Mouse (Mus musculus): Measurements from ENCODE around the gene Hs6st3. TPM values are rescaled to one million over a fixed set of nuclear protein-coding genes. Genes with fewer than 3 reads are reported as not detected.

The Hs6st3 gene
- total RNA-seq, 4 experiments from 2014 or later: 0.41 to 2.3 (median 1.0) TPM

- DNase-seq: no peak
Measured at GRCm38 (mm10) chr14:119813898-119814297, 675.8 kb downstream of the Hs6st3 start.

GRCm38 (mm10) chr14:119815616-119816015 is 677.5 kb downstream of the Hs6st3 start:
- peak; percentile 61 for DNase-seq

- DNase-seq: peak; percentile 37
Measured at GRCm38 (mm10) chr14:119820562-119820961, 682.4 kb downstream of the Hs6st3 start.

GRCm38 (mm10) chr14:119831165-119832011 is 693.2 kb downstream of the Hs6st3 start:
- no peak for DNase-seq

GRCm38 (mm10) chr14:119832012-119832325 is 693.8 kb downstream of the Hs6st3 start:
- no peak for DNase-seq

- no peak for DNase-seq
Measured at GRCm38 (mm10) chr14:119832940-119833339, 694.8 kb downstream of the Hs6st3 start.

GRCm38 (mm10) chr14:119834008-119834700 is 696.0 kb downstream of the Hs6st3 start:
- DNase-seq: no peak

- DNase-seq: no peak
Measured at GRCm38 (mm10) chr14:119836051-119836450, 697.9 kb downstream of the Hs6st3 start.

- no peak for DNase-seq
Measured at GRCm38 (mm10) chr14:119847540-119847939, 709.4 kb downstream of the Hs6st3 start.

GRCm38 (mm10) chr14:119848759-119849298 is 710.7 kb downstream of the Hs6st3 start:
- DNase-seq: no peak

- DNase-seq: no peak
Measured at GRCm38 (mm10) chr14:119849338-119849737, 711.2 kb downstream of the Hs6st3 start.

GRCm38 (mm10) chr14:119852139-119852538 is 714.0 kb downstream of the Hs6st3 start:
- no peak for DNase-seq

GRCm38 (mm10) chr14:119857338-119858291 is 719.5 kb downstream of the Hs6st3 start:
- DNase-seq: no peak

- no peak for DNase-seq
Measured at GRCm38 (mm10) chr14:119873617-119874016, 735.5 kb downstream of the Hs6st3 start.

- no peak for DNase-seq
Measured at GRCm38 (mm10) chr14:119892922-119893321, 754.8 kb downstream of the Hs6st3 start.

GRCm38 (mm10) chr14:119895097-119895496 is 757.0 kb downstream of the Hs6st3 start:
- DNase-seq: no peak

GRCm38 (mm10) chr14:119895765-119896465 is 757.8 kb downstream of the Hs6st3 start:
- no peak for DNase-seq

- peak; percentile 16 for DNase-seq
Measured at GRCm38 (mm10) chr14:119902486-119902885, 764.3 kb downstream of the Hs6st3 start.

GRCm38 (mm10) chr14:119908032-119908675 is 770.0 kb downstream of the Hs6st3 start:
- DNase-seq: no peak

- DNase-seq: peak; percentile 15
Measured at GRCm38 (mm10) chr14:119914508-119914907, 776.4 kb downstream of the Hs6st3 start.
